Mouse (Mus musculus): Measurements from ENCODE around the gene Lrrc36. TPM values are rescaled to one million over a fixed set of nuclear protein-coding genes. Genes with fewer than 3 reads are reported as not detected.

The Lrrc36 gene
- total and polyA plus RNA-seq, 3 experiments, result 0.06 TPM; not detected in 2

- no peak for DNase-seq (ENCODE audit: low read depth, low spot score)
- Histone ChIP-seq H3K9me3 (replicated peaks; ENCODE audit: insufficient read depth, low read length) (no peaks in the 10 kb centered on the region), H3K36me3 (ENCODE audit: control insufficient read depth in 1 of 2, insufficient read depth in 2 of 2, low read length in 2 of 2) (no peaks in the 10 kb centered on the region), H3K27me3 (ENCODE audit: control insufficient read depth in 1 of 2, insufficient read depth in 2 of 2, low read length in 2 of 2) (peaks cover 29 to 44% of the 10 kb centered on the region in 2 experiments), H3K4me3 (ENCODE audit: control insufficient read depth in 1 of 2, insufficient read depth in 1 of 2, low read depth in 2 of 2, low read length in 2 of 2) (no peak overlapping the region), H3K27ac (ENCODE audit: control insufficient read depth, low read depth, low read length) (no peak overlapping the region), H3K9ac (ENCODE audit: control insufficient read depth, low read depth, low read length, poor library complexity, severe bottlenecking) (no peak overlapping the region), H3K79me2 (ENCODE audit: control insufficient read depth, insufficient read depth, low read length, poor library complexity) (no peaks in the 10 kb centered on the region), H3K4me1 (ENCODE audit: control insufficient read depth in 1 of 2, insufficient read depth in 2 of 2, low read length in 2 of 2) (no peaks in the 10 kb centered on the region)
- TF ChIP-seq POLR2A (IDR thresholded peaks at IDR 0.05; ENCODE audit: control insufficient read depth in 1 of 2, insufficient read depth in 1 of 2, low read depth in 1 of 2, low read length in 2 of 2, poor library complexity in 1 of 2) (no peak), MYB (IDR thresholded peaks at IDR 0.05; ENCODE audit: low read depth, low read length) (no peak), ETS1 (IDR thresholded peaks at IDR 0.05; ENCODE audit: low read depth, low read length) (no peak), TAL1 (IDR thresholded peaks at IDR 0.05; ENCODE audit: low read length) (no peak), ZNF384 (IDR thresholded peaks at IDR 0.05; ENCODE audit: low read depth, low read length) (no peak), MAFK (IDR thresholded peaks at IDR 0.05; ENCODE audit: borderline replicate concordance, low read depth, low read length) (no peak), CHD2 (IDR thresholded peaks at IDR 0.05; ENCODE audit: low read length) (no peak), CTCF (IDR thresholded peaks at IDR 0.05 in 2 of 3, conservative IDR thresholded peaks at IDR 0.05 in 1 of 3; ENCODE audit: control insufficient read depth in 1 of 3, insufficient read depth in 1 of 3, low read depth in 2 of 3, low read length in 3 of 3, poor library complexity in 1 of 3, severe bottlenecking in 1 of 3) (no peak), CHD1 (IDR thresholded peaks at IDR 0.05; ENCODE audit: low read depth, low read length) (no peak), RCOR1 (IDR thresholded peaks at IDR 0.05; ENCODE audit: low read depth, low read length) (no peak), GATA1 (IDR thresholded peaks at IDR 0.05; ENCODE audit: low read depth, low read length) (no peak), MXI1 (IDR thresholded peaks at IDR 0.05; ENCODE audit: low read depth, low read length) (no peak), SMC3 (IDR thresholded peaks at IDR 0.05; ENCODE audit: low read depth, low read length) (no peak), MAX (IDR thresholded peaks at IDR 0.05; ENCODE audit: low read length) (no peak), ZC3H11A (IDR thresholded peaks at IDR 0.05; ENCODE audit: low read depth, low read length) (no peak), POLR2AphosphoS2 (IDR thresholded peaks at IDR 0.05; ENCODE audit: low read length) (no peak), TBP (IDR thresholded peaks at IDR 0.05; ENCODE audit: low read depth, low read length) (no peak), KAT2A (conservative IDR thresholded peaks at IDR 0.05; ENCODE audit: low read depth, low read length) (no peak), MAZ (IDR thresholded peaks at IDR 0.05; ENCODE audit: low read depth, low read length) (no peak), USF2 (IDR thresholded peaks at IDR 0.05; ENCODE audit: borderline replicate concordance in 1 of 2, insufficient read depth in 1 of 2, low read depth in 1 of 2, low read length in 2 of 2) (no peak)
These were observed 20.8 kb downstream of the Lrrc36 start for GRCm38 (mm10) chr8:105434136-105434535.

GRCm38 (mm10) chr8:105436218-105436617 is 22.8 kb downstream of the Lrrc36 start:
- no peaks in the 10 kb centered on the region for H3K79me2 ChIP-seq (ENCODE audit: control insufficient read depth, insufficient read depth, low read length, poor library complexity)
- TF ChIP-seq TAL1 (IDR thresholded peaks at IDR 0.05; ENCODE audit: low read length) (no peak), NELFE (IDR thresholded peaks at IDR 0.05; ENCODE audit: low read depth, low read length) (no peak), ZKSCAN1 (IDR thresholded peaks at IDR 0.05; ENCODE audit: low read depth, low read length) (no peak), NRF1 (IDR thresholded peaks at IDR 0.05; ENCODE audit: insufficient read depth, low read depth, low read length, poor library complexity, severe bottlenecking) (no peak), ETS1 (IDR thresholded peaks at IDR 0.05; ENCODE audit: low read depth, low read length) (no peak), CHD2 (IDR thresholded peaks at IDR 0.05; ENCODE audit: low read length) (no peak)
- H3K4me1 ChIP-seq (ENCODE audit: control insufficient read depth in 1 of 2, insufficient read depth in 2 of 2, low read length in 2 of 2), result no peaks in the 10 kb centered on the region

More at GRCm38 (mm10) chr8:105436218-105436617, 22.8 kb downstream of the Lrrc36 start:
- peaks cover 22 to 41% of the 10 kb centered on the region in 2 experiments for H3K27me3 ChIP-seq (ENCODE audit: control insufficient read depth in 1 of 2, insufficient read depth in 2 of 2, low read length in 2 of 2)
- no peak overlapping the region for H3K9ac ChIP-seq (ENCODE audit: control insufficient read depth, low read depth, low read length, poor library complexity, severe bottlenecking)
- no peaks in the 10 kb centered on the region for H3K9me3 ChIP-seq (replicated peaks; ENCODE audit: insufficient read depth, low read length)
- DNase-seq (ENCODE audit: low read depth, low spot score), result no peak
- no peak overlapping the region for H3K4me3 ChIP-seq (ENCODE audit: control insufficient read depth in 1 of 2, insufficient read depth in 1 of 2, low read depth in 2 of 2, low read length in 2 of 2)
- H3K36me3 ChIP-seq (ENCODE audit: control insufficient read depth in 1 of 2, insufficient read depth in 2 of 2, low read length in 2 of 2), result no peaks in the 10 kb centered on the region
- no peak overlapping the region for H3K27ac ChIP-seq (ENCODE audit: control insufficient read depth, low read depth, low read length)
